Mouse (Mus musculus): ENCODE measurements at regions not wholly inside any gene's neighbourhood (a gene's known extent, or its start where the extent isn't known, plus 50 kb on each side); places are given as distances from the start of the nearest gene placed in this dataset. TPM values are rescaled to one million over a fixed set of nuclear protein-coding genes. Genes with fewer than 3 reads are reported as not detected.

- DNase-seq = no peak
Observed at GRCm38 (mm10) chr15:17569205-17569604, 840.6 kb downstream of the Cdh9 start.

- DNase-seq = no peak
Observed at GRCm38 (mm10) chr15:17588617-17589016, 860.1 kb downstream of the Cdh9 start.

GRCm38 (mm10) chr15:17604402-17604801 is 875.8 kb downstream of the Cdh9 start:
- peak; percentile 15 for DNase-seq

GRCm38 (mm10) chr15:17614945-17615344 is 886.4 kb downstream of the Cdh9 start:
- no peak for DNase-seq

- DNase-seq = no peak
Observed at GRCm38 (mm10) chr15:17641218-17641617, 912.7 kb downstream of the Cdh9 start.

Small RNAs in the stretch of these regions (microRNA-seq; reads per million reads assigned to microRNA genes)
- gene Gm22032 = not detected

Data from adrenal gland, postnatal 10 days (tissue).